Mouse (Mus musculus) thymus, adult 18-20 months (tissue): ENCODE results near the gene Nr2f2.

Experiments
- DNase-seq, 2 experiments: peaks; one replicate each; pipeline ENCODE4 v3.0.0; 2022; ENCODE audit warnings: mixed read lengths in 2 of 2

Nr2f2 gene

DNA sequence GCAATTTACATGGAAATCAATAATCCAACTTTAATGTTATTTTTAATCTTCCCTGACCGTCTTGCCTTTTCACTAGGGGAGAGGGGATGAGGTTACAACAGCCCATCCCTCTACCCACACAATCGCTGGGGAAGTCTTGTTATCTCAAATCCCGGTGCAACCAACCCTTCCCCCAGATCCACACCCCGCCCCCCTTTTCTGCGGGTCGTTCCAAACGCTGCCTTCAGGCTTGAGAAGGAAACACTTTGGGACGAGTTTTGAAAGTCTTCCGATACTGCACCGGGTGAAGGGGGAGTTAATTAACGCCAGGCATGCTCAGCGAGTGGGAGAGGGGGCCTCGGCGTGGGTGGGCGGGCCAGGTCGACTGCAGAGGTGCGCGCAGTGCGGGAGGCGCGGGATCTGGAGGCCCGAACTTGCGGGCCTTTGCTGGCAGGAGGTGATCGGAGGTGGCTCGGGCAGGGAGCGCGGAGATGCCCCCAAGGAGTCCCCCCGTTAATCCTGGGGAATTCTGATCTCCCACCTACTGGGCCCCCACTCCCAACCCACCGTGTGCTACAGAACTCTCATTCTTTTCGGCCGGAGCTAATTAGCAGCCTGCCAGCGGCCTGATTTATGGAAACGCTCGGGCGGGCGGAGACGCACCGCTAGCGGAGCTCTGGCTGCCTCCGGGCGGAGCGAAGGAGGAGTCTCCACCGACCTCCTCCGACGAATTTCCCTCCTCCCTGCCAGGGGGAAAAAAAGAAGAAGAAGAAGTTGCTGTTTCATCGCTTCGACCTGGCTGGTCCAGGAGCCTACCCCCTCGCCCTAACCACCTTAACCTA, 35.1 kb downstream of the Nr2f2 start:
- no peak for DNase-seq

DNA sequence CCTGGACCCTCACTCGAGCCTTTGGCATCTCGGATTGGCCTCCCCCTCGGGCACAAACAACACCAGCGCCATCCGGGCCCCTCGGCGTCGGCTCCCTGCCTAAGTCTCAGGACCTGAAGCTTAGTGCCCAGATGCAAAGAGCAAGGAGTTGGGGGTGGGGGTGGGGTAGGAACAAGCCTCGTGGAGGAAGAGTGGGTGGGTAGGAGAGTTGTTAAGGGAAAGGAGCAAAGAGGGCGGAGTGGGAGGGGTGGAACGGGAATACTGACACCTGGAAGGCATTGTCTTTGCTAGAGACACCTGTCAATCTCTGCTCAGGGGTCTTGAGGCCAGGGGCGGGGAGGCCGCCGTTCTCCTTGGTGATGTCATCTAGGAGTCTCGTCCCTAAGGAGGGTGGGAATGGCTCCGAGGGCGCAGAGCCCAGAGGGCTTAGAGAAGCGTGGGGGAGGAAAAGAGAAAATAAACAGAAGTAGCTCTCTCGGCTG, 35.7 kb downstream of the Nr2f2 start:
- DNase-seq, result no peak

DNA sequence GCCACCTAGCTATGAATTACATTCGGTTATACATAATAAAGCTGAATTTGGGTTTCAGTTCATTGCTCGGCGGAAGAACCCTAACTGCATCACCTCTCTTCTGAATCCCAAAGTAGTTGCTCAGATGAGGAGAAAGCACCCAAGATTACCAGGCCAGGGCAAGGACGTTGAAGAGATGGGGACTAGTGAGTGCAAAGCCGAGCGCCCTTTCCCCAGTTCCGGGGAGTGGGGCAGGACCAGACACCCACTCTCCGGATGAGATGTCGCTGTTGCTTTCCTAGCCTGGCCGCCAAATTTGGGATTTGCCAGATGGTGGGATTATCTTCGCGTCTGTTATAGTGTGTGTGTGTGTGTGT, 36.4 kb downstream of the Nr2f2 start:
- DNase-seq, result no peak

DNA sequence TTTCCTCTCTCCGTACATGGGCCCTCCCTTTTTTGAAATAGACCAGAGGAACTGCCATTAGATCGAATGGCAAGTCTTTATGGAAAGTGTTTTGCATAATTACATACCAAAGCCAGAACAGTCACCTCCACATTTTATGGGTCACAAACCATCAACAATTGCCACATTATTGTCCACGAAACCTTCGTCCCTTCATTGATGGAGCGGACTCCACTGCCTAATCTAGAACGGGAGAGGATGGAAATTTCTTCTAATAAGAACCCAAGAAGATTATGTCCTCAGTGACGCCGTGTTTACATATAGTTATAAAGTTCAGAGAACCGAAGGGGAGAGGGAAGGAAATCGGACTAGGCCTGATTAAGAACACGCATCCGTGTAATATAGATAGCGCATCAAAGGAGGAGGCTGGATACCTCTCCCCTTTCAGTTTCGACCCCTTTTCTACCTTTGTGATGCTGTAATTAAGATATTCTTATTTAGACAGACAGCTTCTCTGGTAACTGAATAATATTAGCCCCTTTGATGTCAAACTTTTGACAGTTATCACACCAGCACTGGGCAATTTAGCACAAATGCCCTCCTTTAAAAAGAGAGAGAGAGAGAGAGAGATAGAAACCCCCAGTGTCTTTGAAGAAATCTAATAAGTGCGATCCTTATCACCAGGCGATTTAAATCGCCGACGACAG, 36.9 kb downstream of the Nr2f2 start:
- no peak for DNase-seq

DNA sequence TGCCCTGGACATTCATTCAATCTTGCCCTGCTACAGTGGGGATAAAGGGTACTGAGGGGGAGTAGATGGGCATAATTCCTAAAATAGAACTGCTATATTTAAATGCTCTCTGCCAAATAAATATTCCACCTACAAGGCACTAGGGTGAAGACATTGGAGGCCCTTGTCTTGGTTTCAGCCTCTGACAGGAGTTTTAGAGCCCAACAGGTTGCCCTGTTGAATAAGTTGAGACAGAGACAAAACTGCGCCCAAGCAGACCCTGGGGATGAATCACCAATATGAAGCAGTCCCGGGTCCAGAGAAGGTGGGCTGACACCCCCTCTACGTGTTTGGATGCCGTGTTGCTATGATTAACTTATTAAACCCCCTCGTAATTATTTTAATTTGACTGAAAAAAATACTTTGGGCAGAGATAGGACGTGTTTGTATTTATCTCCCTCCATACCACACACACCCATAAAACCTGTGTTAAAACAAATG, 37.5 kb downstream of the Nr2f2 start:
- DNase-seq, result no peak

DNA sequence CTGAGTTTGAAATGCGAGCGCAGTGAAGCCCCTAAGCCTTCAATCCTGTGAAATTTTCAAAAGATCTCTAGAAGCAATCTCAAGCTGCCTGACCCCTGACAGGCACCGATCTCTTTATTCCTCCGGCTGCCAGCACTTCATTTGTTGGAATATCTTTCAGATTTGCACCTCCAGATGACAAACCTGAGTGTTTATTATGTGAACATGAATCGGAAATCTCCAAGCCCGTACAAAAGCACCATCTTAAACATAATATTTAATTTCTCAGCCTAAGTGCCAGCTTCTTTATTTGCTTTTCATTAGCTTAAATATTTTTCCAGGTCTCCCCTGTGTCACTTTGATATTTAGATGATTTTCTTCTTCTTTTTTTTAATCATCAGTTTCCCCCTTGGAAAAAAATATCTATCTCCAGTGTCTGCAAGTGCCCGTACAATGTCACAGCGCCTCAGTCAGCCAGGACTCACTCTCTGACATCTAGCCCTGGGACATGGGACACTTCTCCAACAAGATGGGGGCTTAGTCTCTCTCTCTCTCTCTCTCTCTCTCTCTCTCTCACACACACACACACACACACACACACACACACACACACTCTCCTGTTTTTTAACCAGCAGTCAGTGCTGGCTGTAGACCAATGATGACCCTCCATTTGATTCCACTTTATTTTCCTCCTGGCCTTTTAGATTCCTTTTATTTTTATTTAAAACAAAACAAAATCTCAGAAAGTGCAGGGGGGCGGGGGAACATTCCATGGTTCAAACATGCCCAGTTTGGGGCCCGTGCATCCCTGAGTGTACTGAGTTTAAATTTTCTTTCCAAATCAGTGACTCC, 38.1 kb downstream of the Nr2f2 start:
- no peak for DNase-seq

DNA sequence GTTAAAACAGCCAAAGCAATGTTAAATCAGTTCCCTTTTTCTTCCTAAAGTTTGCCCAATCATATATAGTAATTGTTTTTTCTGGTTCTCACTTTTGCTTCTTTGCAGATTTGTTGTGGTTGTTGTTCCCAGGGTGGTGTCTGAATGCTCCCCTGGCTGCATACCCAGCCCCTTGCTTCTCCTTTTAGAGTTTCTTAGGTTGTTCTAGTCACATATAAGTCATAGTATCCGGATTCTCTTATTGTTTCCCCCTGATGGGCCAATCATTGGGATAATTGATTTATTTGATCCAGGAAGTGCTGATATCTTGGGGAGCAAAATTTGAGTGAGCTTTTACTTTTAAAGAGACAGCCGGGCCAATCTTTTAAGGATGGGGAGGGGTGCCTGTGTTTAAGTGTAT, 39.3 kb downstream of the Nr2f2 start:
- no peak for DNase-seq

DNA sequence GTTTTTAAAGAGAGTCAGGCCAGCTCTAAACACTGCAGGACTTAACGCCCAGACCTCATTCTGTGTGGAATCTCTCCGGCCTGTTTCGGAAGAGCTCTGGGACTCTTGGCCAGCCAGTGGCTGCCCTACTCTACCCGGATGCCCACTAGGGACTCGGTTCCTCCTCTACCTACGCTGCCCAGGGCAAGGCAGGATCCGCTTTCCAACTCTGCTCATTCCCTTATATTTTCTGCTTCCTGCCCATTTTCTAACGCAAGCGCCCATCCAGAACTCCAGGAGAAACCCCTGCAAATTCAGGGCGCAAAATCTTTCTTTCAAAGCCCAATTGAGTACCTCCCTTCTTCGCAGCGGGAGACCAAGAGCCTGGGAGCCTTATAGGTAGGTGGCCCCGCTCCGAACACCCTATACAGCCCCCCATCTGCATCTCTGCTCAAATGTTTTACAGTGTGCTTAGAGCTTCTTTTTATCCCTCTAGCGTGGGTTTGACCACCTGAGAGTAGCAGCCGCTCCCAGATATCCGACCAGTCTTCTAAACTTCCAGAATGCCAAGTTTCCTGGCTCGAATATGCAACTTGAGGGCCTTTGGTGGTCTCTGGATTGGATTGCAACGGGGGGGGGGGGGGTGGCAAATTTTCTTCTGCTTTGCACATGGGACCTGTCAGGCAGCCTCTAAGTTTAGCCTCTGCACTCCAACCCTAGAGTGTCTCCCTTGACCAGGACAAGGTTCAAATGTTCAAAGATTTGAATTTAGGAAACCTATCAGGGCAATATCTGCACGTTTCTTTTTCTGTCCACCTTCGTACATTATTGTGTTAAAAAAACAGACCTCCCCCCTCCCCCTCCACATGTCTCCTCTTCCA, 40.1 kb downstream of the Nr2f2 start:
- DNase-seq, result no peak

DNA sequence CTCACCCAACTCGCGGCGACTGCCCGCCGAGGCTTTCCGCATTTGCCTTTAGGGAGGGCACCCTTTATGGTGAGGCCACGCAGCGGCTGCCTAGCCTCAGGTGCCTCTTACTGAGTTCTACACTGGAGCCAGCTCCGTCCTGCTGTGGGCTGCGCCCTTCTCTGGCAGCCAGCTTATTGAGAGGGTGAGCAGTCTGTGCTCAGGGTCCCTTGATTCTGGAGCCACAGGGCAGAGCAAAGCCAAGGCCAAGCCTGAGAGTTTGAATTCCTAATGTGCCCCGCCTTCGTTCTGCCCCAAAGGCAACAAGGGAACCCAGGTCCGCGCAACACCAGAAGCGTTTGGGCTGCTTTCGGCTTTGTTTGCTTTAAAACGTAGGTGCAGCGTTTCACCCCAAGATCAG, 41.2 kb downstream of the Nr2f2 start:
- no peak for DNase-seq

DNA sequence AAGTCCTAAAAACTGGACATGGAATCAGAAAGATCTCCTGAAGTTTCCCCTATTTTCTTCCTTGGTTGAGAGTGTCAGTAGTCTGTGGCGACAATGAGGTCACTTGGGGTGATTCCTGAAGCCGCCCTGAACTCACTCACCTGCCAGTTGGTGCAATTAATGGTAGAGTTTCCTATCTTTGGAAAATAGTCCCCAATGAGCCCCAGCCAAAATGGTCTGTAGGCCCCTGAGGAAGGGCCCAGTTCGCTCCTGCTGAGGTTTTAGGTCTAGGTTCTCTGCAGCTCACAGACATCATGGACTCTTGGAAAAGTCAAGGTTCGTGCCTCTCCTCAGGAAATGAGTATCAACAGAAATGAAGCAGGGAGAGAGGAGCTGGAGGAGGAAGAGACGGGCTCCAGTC, 42.0 kb downstream of the Nr2f2 start:
- DNase-seq, result no peak

DNA sequence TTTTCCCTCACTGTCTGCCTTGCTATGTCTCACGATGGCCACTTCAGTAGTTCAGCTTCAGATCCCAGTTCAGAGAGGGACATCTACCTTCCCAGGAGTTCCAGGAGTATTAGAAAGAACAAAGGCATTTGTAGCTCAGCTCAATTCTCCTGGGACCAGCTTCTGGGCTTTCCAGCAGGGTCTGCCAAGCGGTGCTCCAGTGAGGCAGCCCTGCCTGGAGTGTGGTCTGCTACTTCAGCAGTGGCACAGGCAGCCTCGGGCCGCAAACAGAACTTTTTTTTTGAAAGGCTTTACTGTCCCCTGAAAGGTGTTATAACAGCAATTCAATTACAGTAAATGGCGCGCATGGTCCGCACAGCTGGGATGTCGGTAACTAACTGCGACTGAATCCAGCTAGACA, 42.5 kb downstream of the Nr2f2 start:
- DNase-seq, result no peak

DNA sequence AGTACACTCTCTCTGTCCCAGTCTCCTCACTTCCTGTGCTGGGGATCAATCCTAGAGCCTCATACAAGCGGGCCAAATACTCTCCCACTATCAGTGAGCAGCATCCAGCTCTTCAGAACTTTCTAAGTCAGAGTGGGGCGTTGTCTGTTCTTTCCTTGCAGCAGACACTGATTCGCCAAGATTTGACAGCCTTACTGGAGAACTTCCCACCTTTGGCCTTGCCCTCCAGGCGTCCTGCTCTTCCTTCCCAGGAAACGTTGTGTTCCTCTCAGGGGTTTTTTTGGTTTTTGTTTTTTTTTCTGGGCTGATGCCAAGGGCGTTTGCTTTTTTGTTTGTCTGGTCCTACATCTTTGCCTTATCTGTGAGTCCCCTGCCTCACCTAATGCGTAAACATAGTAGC, 60.8 kb downstream of the Nr2f2 start:
- no peak for DNase-seq

DNA sequence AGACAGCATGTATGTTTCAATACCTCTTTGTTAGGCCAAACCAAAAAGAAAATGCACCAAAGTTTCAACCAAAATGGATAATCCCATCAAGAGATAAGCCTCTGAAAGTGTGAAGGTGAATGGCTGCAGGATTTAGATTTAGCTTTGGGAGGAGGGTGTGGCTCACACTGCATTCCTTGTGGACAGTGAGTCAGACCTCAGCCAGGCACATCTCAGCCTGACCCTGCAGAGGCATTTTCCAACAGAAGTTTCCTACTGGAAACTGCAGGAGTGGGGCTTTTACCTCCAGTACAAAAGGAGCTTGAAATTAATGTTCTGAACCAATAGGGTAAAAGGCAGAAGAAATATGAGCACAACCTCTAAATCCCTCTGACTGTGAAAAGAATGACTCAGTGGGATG, 62.1 kb downstream of the Nr2f2 start:
- no peak for DNase-seq
